Mouse (Mus musculus) inflammation-experienced regulatory T-cells (primary cell): Measurements from ENCODE around the gene Clrn1. TPM values are rescaled to one million over a fixed set of nuclear protein-coding genes. Genes with fewer than 3 reads are reported as not detected.

Experiments
- polyA plus RNA-seq, 2 experiments: library from polyadenylated mRNA; unstranded; fragments of 100-300 nt; shearing (Covaris generic); gene quantifications; one replicate each; pipeline ENCODE4 v1.2.1; 2017

Gene Clrn1
- under 1 TPM in 1 of 2 experiments, not detected in 1; 0.12 TPM for polyA plus RNA-seq

DNA sequence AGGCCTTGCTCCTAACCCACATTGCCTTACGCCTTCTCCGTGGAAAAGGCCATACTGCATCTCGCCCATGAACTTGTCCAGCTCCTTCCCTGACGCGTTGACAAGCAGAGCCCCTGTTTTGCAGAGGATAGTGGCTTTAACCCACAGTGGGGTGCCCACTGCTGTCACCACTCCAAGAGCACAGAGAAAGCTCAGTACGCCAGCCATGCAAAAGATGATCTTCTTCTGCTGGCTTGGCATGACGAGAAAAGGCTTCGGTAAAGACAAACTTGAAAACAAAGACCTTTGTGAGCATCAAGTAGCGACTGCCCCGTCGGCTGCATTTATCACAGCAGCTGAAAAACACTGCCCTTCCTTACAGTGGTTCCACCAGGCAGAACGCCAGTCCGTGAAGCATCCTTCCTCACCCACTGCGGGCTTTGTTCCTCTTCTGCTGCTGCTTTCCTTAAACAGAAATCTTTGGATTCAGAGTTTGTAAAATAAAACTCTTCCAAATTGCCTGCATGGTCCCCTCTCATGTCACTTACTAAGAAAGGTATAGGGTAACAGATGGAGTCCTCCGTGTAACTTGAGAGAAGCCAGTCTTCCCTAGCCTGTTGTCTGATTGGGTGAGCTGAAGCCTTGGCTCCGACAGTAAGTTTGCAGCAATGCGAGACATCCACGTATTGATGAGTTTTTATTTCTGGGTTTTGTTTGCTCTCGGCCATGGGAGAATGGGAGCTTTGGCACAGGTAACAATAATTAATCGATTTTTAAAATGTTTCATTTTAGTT is at the start of gene Clrn1:
TSS of gene Clrn1 (minus strand) at position 540 of the 773 bp plus-strand sequence.

DNA sequence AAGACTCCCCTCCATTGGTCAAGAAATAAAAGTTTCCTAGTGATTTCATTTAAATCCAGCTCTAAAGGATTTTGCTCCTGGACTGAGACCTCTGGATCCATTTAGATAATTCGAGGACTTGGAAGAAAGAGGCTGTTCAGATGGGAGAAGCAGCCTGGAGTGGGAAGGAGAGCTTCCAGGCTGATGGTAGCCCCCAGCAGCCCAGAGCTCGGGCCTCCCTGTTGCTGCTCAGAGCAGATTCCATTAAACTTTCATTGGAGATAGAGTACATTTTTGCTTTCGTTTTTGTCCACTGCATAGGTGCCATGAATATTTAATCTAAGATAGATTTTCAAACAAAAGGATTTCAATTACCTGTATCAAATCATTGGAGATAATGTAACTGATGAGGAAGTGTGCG is 62.9 kb downstream of the Clrn1 start, which contains the start of gene Mindy4b-ps:
TSS of gene Mindy4b-ps (minus strand) at position 101 of the 400 bp plus-strand sequence.

Other genes starting within 250 kb of the Clrn1 start
- gene Erich6, start 248.1 kb downstream of the Clrn1 start, polyA plus RNA-seq = not detected
- gene Siah2, start 192.9 kb downstream of the Clrn1 start, polyA plus RNA-seq = 10 to 100 TPM; 13.0 to 23.8 TPM
- gene Mindy4b-ps, start 63.0 kb downstream of the Clrn1 start, polyA plus RNA-seq = under 1 TPM in 1 of 2 experiments, not detected in 1; 0.48 TPM
- gene Med12l, start 120.5 kb upstream of the Clrn1 start, polyA plus RNA-seq = 1 to 10 TPM in 1 of 2 experiments, under 1 TPM in 1; 0.43 to 1.1 TPM
- 10 to 100 TPM; 45.1 to 50.8 TPM for gene Gpr171, start 216.5 kb upstream of the Clrn1 start, polyA plus RNA-seq